Mouse (Mus musculus): ENCODE data around the gene Ifitm10. TPM values are rescaled to one million over a fixed set of nuclear protein-coding genes. Genes with fewer than 3 reads are reported as not detected.

Gene Ifitm10
- polyA plus RNA-seq, 2 experiments: 0.87 to 1.3 TPM

DNA sequence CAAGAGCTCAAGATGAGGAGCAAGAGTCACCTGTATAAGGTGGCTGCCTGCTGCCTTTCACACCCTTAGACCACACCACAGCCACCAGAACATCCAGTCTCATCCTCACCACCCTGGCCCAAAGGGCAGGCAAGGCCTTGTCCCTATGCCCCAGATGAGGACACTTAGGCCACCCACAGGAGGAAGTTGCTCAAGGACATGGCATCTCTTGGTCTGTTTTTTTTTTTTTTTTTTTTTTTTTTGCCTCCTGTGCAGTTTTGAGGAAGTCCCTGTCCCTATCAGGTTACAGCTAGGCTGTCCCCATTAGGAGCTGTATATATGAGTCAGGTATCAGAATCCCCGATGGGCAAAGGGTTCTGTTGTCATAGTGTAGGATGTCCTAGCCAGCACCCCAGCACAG is 25.7 kb upstream of the Ifitm10 start:
- Histone ChIP-seq H3K9me3 (ENCODE audit: control insufficient read depth, low read length) (no peaks in the 10 kb centered on the region), H3K9ac (replicated peaks) (no peak overlapping the region), H3K4me1 (replicated peaks; ENCODE audit: control insufficient read depth in 2 of 2, insufficient read depth in 2 of 2, low read length in 1 of 2) (peaks cover 22 to 59% of the 10 kb centered on the region in 2 experiments), H3K4me2 (ENCODE audit: low read depth) (no peak overlapping the region), H3K27ac (no peak overlapping the region), H3K27me3 (ENCODE audit: control insufficient read depth, insufficient read depth, low read length) (no peaks in the 10 kb centered on the region), H3K36me3 (replicated peaks; ENCODE audit: control insufficient read depth, insufficient read depth, low read depth) (no peaks in the 10 kb centered on the region), H3K4me3 (ENCODE audit: insufficient read depth in 1 of 2, low read depth in 2 of 2, low read length in 2 of 2) (no peak overlapping the region)
- 15% methylated on average over 1 of the region's 1 CpGs for WGBS (ENCODE audit: insufficient replicate concordance)
- ATAC-seq (ENCODE audit: insufficient read depth) (no peak), DNase-seq (ENCODE audit: low read depth in 3 of 3, low spot score in 3 of 3) (no peak)
- TF ChIP-seq EP300 (IDR thresholded peaks at IDR 0.05; ENCODE audit: low read depth): no peak
- no peak for TF ChIP-seq CTCF (IDR thresholded peaks at IDR 0.05; ENCODE audit: low read depth)

DNA sequence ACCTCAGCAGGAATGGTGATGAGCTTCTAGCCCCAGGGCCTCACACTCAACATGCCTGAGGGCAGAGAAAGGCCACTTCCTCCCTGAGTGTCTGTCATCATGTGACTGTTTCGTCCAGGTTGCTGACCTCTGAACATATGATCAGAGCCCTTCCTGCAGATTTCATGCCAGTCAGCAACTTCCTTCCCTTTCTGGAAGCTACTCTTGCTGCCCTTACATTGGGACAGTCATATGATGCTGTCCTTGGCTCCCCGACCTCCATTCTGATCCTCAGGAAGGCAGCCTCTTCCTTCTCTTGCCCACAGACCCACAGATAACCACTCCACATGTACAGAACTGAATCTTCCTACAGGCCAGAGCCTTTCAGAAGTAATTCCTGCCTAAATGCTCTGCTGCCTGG is 24.5 kb upstream of the Ifitm10 start:
- H3K36me3 ChIP-seq (replicated peaks; ENCODE audit: control insufficient read depth, insufficient read depth, low read depth): no peaks in the 10 kb centered on the region
- TF ChIP-seq CTCF (IDR thresholded peaks at IDR 0.05; ENCODE audit: low read depth): no peak
- TF ChIP-seq EP300 (IDR thresholded peaks at IDR 0.05; ENCODE audit: low read depth): no peak
- no peak overlapping the region for H3K4me3 ChIP-seq (ENCODE audit: insufficient read depth in 1 of 2, low read depth in 2 of 2, low read length in 2 of 2)
- H3K27me3 ChIP-seq (ENCODE audit: control insufficient read depth, insufficient read depth, low read length): no peaks in the 10 kb centered on the region
- H3K27ac ChIP-seq: no peak overlapping the region
- no peaks in the 10 kb centered on the region for H3K9me3 ChIP-seq (ENCODE audit: control insufficient read depth, low read length)
- no peak for ATAC-seq (ENCODE audit: insufficient read depth)
- WGBS (ENCODE audit: insufficient replicate concordance): 28% methylated on average over 2 of the region's 2 CpGs
- DNase-seq (ENCODE audit: low read depth in 3 of 3, low spot score in 3 of 3): no peak
- no peak overlapping the region for H3K4me2 ChIP-seq (ENCODE audit: low read depth)
- H3K9ac ChIP-seq (replicated peaks): no peak overlapping the region
- H3K4me1 ChIP-seq (replicated peaks; ENCODE audit: control insufficient read depth in 2 of 2, insufficient read depth in 2 of 2, low read length in 1 of 2): peaks cover 32 to 65% of the 10 kb centered on the region in 2 experiments

GRCm38 (mm10) chr7:142396611-142397010 is 23.1 kb upstream of the Ifitm10 start:
- no peaks in the 10 kb centered on the region for H3K36me3 ChIP-seq (replicated peaks; ENCODE audit: control insufficient read depth, insufficient read depth, low read depth)
- H3K27ac ChIP-seq: no peak overlapping the region
- H3K4me2 ChIP-seq (ENCODE audit: low read depth): no peak overlapping the region
- H3K9ac ChIP-seq (replicated peaks): no peak overlapping the region
- no peak for ATAC-seq (ENCODE audit: insufficient read depth)
- H3K27me3 ChIP-seq (ENCODE audit: control insufficient read depth, insufficient read depth, low read length): no peaks in the 10 kb centered on the region
- DNase-seq (ENCODE audit: low read depth in 3 of 3, low spot score in 3 of 3): no peak
- no peak for TF ChIP-seq EP300 (IDR thresholded peaks at IDR 0.05; ENCODE audit: low read depth)
- TF ChIP-seq CTCF (IDR thresholded peaks at IDR 0.05; ENCODE audit: low read depth): no peak
- H3K4me3 ChIP-seq (ENCODE audit: insufficient read depth in 1 of 2, low read depth in 2 of 2, low read length in 2 of 2): no peak overlapping the region
- H3K4me1 ChIP-seq (replicated peaks; ENCODE audit: control insufficient read depth in 2 of 2, insufficient read depth in 2 of 2, low read length in 1 of 2): peaks cover 40 to 74% of the 10 kb centered on the region in 2 experiments
- H3K9me3 ChIP-seq (ENCODE audit: control insufficient read depth, low read length): no peaks in the 10 kb centered on the region
- 73% methylated on average over 1 of the region's 1 CpGs for WGBS (ENCODE audit: insufficient replicate concordance)

GRCm38 (mm10) chr7:142395472-142395871 is 21.9 kb upstream of the Ifitm10 start:
- WGBS (ENCODE audit: insufficient replicate concordance): 10% methylated on average over 4 of the region's 4 CpGs
- Histone ChIP-seq H3K27me3 (ENCODE audit: control insufficient read depth, insufficient read depth, low read length) (no peaks in the 10 kb centered on the region), H3K27ac (peak overlapping the region; percentile 72), H3K4me2 (ENCODE audit: low read depth) (no peak overlapping the region), H3K4me1 (replicated peaks; ENCODE audit: control insufficient read depth in 2 of 2, insufficient read depth in 2 of 2, low read length in 1 of 2) (peaks cover 46 to 81% of the 10 kb centered on the region in 2 experiments), H3K9ac (replicated peaks) (peak overlapping the region; percentile 18; the same call in 1 of the 2 replicates), H3K9me3 (ENCODE audit: control insufficient read depth, low read length) (no peaks in the 10 kb centered on the region), H3K4me3 (ENCODE audit: insufficient read depth in 1 of 2, low read depth in 2 of 2, low read length in 2 of 2) (no peak overlapping the region), H3K36me3 (replicated peaks; ENCODE audit: control insufficient read depth, insufficient read depth, low read depth) (no peaks in the 10 kb centered on the region)
- no peak for DNase-seq (ENCODE audit: low read depth in 3 of 3, low spot score in 3 of 3)
- no peak for TF ChIP-seq CTCF (IDR thresholded peaks at IDR 0.05; ENCODE audit: low read depth)
- peak; percentile 76 for TF ChIP-seq EP300 (IDR thresholded peaks at IDR 0.05; ENCODE audit: low read depth)
- ATAC-seq (ENCODE audit: insufficient read depth): peak; percentile 32; the same call in 1 of the 2 replicates

DNA sequence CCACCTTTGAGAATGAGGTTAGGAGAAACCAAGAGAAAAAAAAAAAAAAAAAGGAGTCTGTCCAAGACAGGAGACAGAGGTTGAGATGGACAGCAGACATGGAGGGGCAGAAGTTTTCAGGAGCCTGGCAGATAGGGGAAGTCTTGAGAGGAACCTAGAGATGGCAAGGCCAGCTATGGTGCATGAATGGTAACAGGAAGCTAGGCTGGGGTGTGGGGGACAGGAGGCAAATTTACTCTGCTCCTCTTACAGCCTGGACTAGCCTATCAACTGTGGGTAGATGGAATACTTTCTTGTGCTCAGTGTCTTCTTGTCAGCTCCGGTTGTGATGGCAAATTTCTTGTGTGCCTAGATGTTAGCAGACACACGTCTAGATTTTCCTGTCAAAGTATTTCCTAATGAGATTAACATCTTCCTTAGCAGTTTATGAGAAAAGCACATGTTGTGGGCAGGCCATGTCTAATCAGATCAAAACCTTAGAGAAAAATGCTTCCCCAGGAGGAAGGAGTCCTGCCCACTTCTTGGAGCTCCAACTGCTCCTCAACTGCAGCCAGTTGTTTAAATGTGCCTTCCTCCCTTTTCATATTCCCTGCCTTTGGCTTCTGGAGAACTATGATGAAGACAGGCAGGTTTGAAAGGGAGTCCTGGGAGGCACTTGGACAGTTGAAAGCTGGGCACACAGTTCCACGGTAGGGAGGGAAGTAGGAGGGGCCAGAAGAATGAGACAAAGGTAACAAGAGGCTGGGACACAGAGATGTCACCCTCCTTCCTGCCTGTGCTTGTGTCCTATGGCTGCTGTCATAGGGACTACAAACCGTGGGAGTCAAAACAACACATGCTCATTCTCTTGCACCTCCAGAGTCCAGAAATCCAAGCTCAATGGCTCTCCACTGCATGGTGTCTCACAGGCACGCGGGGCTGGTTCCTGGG is 21.0 kb upstream of the Ifitm10 start:
- H3K27me3 ChIP-seq (ENCODE audit: control insufficient read depth, insufficient read depth, low read length): no peaks in the 10 kb centered on the region
- H3K27ac ChIP-seq: peak overlapping the region; percentile 72
- TF ChIP-seq CTCF (IDR thresholded peaks at IDR 0.05; ENCODE audit: low read depth) (no peak), EP300 (IDR thresholded peaks at IDR 0.05; ENCODE audit: low read depth) (no peak)
- H3K9ac ChIP-seq (replicated peaks): peak overlapping the region; percentile 24
- 42% methylated on average over 6 of the region's 6 CpGs for WGBS (ENCODE audit: insufficient replicate concordance)
- H3K4me1 ChIP-seq (replicated peaks; ENCODE audit: control insufficient read depth in 2 of 2, insufficient read depth in 2 of 2, low read length in 1 of 2): peaks cover 46 to 75% of the 10 kb centered on the region in 2 experiments
- no peaks in the 10 kb centered on the region for H3K9me3 ChIP-seq (ENCODE audit: control insufficient read depth, low read length)
- H3K4me2 ChIP-seq (ENCODE audit: low read depth): no peak overlapping the region
- no peaks in the 10 kb centered on the region for H3K36me3 ChIP-seq (replicated peaks; ENCODE audit: control insufficient read depth, insufficient read depth, low read depth)
- no peak overlapping the region for H3K4me3 ChIP-seq (ENCODE audit: insufficient read depth in 1 of 2, low read depth in 2 of 2, low read length in 2 of 2)
- no peak for ATAC-seq (ENCODE audit: insufficient read depth)
- no peak for DNase-seq (ENCODE audit: low read depth in 3 of 3, low spot score in 3 of 3)

Measured in liver, embryonic 14.5 days (tissue).